Mouse (Mus musculus) kidney, adult 2 months (tissue): ENCODE measurements around the gene Fbxl15.

Source experiments
- CTCF ChIP-seq: fragments of 200-500 bp; conservative IDR thresholded peaks from 2 replicates; pipeline ENCODE4 v1.5.1; 2011; ENCODE audit warnings: low read depth, mild to moderate bottlenecking, control low read depth, low read length, moderate library complexity, mixed read lengths; ENCODE audit not compliant: insufficient read depth, insufficient read length
- POLR2A ChIP-seq: fragments of 200-500 bp; IDR thresholded peaks from one replicate; pipeline ENCODE4 v1.6.1; 2011; ENCODE audit warnings: low read depth, low read length, control low read depth

DNA sequence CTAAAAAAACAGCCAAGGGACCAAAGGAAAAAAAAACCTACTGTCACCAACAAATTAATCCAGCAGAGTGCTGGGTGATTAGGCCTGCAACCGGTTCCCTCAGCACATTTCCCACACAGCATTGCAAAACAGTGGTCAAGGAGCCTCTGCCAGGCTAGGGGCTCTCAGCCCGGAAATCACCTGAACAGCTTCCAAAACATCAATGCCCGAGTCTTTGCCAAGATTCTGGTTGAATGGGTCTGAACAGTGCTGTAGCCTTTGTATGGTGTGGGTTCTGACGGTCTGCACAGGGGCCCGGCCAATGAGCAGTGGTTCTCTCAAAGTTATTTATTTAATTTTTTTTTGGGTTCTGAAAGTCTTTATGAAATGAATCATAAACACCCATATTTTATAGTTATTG is 47.5 kb downstream of the Fbxl15 start:
- TF ChIP-seq CTCF, result no peak
- TF ChIP-seq POLR2A, result no peak
